Mouse (Mus musculus) liver, adult 2 months (tissue): Measurements from ENCODE around the gene Hoxc9. TPM values are rescaled to one million over a fixed set of nuclear protein-coding genes. Genes with fewer than 3 reads are reported as not detected.

ENCODE experiments used
- DNase-seq: peaks from one replicate; pipeline ENCODE4 v3.0.0-alpha.2; 2011; ENCODE audit warnings: low read depth, low spot score; ENCODE audit errors: extremely low read depth
- H3K27ac ChIP-seq: fragments of 200-500 bp; replicated peaks from 2 replicates; pipeline ENCODE4 v1.5.1; 2012; ENCODE audit warnings: low read depth, mild to moderate bottlenecking, control low read depth, inconsistent platforms, low read length; ENCODE audit not compliant: insufficient read depth
- H3K27me3 ChIP-seq: fragments of 200-500 bp; 2 replicates; pipeline ENCODE4 v1.6.1; 2012; ENCODE audit warnings: mild to moderate bottlenecking, moderate library complexity, low read length, inconsistent platforms; ENCODE audit not compliant: control insufficient read depth, insufficient read depth
- H3K36me3 ChIP-seq: fragments of 200-500 bp; 2 replicates; pipeline ENCODE4 v1.6.1; 2012; ENCODE audit warnings: low read length, inconsistent platforms; ENCODE audit not compliant: control insufficient read depth, insufficient read depth
- H3K4me1 ChIP-seq: fragments of 200-500 bp; 2 replicates; pipeline ENCODE4 v1.6.1; 2011; ENCODE audit warnings: low read length; ENCODE audit not compliant: control insufficient read depth, insufficient read depth
- H3K4me3 ChIP-seq: fragments of 200-500 bp; 2 replicates; pipeline ENCODE4 v1.5.1; 2011; ENCODE audit warnings: low read depth, mild to moderate bottlenecking, control low read depth, low read length, moderate library complexity; ENCODE audit not compliant: insufficient read depth
- H3K79me2 ChIP-seq: fragments of 200-500 bp; 2 replicates; pipeline ENCODE4 v1.6.1; 2012; ENCODE audit warnings: inconsistent platforms, mild to moderate bottlenecking, low read length, moderate library complexity; ENCODE audit not compliant: control insufficient read depth, insufficient read depth
- H3K9ac ChIP-seq: fragments of 200-500 bp; 2 replicates; pipeline ENCODE4 v1.6.1; 2012; ENCODE audit warnings: low read depth, mild to moderate bottlenecking, control low read depth, inconsistent platforms, low read length
- CTCF ChIP-seq: fragments of 200-500 bp; IDR thresholded peaks from 2 replicates; pipeline ENCODE4 v1.5.1; 2011; ENCODE audit warnings: low read depth, low read length, control low read depth
- POLR2A ChIP-seq: fragments of 200-500 bp; IDR thresholded peaks from 2 replicates; pipeline ENCODE4 v1.6.1; 2011; ENCODE audit warnings: low read length, control low read depth; ENCODE audit not compliant: insufficient read depth; ENCODE audit errors: extremely low read depth
- WGBS: fragments of 180-500 bp; shearing (Covaris S2); methylation state at CpG from one replicate; pipeline ENCODE4 v1.1.7; 2018; 5-methylcytosine and 5-hydroxymethylcytosine counted together
- polyA plus RNA-seq: library from polyadenylated mRNA; depleted of rRNA; stranded (reverse); fragments of >200 nt; gene quantifications from 2 replicates; pipeline ENCODE4 v1.2.3, GENCODE M21; 2012
- total RNA-seq: library from RNA; depleted of rRNA; stranded (reverse); fragments of >200 nt; gene quantifications from 2 replicates; pipeline ENCODE4 v1.2.3, GENCODE M21; 2014

The Hoxc9 gene
- total and polyA plus RNA-seq, 2 experiments = not detected

DNA sequence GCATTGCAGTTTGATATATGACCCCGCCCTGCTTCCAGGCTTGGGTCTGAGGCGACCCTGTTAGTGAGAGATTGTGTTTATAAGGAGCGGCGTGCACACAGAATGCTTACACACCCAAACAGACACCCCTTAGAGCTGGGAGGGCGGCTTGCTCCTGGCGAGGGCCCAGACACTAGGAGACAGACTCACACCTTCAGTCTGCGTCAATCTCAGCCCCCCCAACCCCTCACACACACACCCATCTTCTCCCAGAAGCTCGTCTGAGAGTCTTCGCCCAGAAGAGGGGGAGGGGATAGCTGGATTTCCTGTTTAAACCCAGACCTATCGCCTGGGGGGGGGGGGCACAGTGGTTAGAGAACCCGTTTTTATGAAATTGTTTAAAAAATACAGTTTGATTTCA, 23.7 kb downstream of the Hoxc9 start:
- no peak for DNase-seq
- peaks cover 26% of the 10 kb centered on the region for H3K27me3 ChIP-seq
- 17% methylated on average over 11 of the region's 11 CpGs for WGBS
- no peaks in the 10 kb centered on the region for H3K36me3 ChIP-seq
- no peaks in the 10 kb centered on the region for H3K79me2 ChIP-seq
- H3K4me1 ChIP-seq = no peaks in the 10 kb centered on the region
- H3K9ac ChIP-seq = no peak overlapping the region
- no peak overlapping the region for H3K27ac ChIP-seq
- no peak for TF ChIP-seq POLR2A
- no peak for TF ChIP-seq CTCF
- H3K4me3 ChIP-seq = no peak overlapping the region

DNA sequence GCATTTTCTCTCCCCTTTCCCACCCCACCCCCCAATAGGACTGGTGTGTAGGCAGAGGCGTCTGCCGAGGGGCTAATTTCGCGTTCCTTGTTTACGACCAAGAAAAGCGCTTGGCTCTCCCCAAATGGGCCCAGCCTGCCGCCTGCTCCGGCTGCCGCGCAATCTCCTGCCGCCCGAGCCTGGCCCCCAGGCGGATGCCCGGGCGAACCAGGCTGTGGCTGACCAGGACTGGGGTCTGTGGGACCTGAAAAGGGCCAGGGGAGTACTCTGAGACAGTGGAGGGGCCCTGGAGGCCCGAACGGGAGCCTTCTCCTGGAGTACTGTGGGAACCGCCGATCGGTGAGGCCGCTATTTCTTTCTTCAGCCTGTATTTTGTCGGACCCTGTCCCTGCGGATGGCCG, 24.3 kb downstream of the Hoxc9 start:
- Histone ChIP-seq H3K4me3 (no peak overlapping the region), H3K27ac (no peak overlapping the region), H3K27me3 (peaks cover 26% of the 10 kb centered on the region), H3K4me1 (no peaks in the 10 kb centered on the region), H3K79me2 (no peaks in the 10 kb centered on the region), H3K36me3 (no peaks in the 10 kb centered on the region), H3K9ac (no peak overlapping the region)
- TF ChIP-seq POLR2A (no peak), CTCF (no peak)
- WGBS = 9% methylated on average over 24 of the region's 24 CpGs
- no peak for DNase-seq

DNA sequence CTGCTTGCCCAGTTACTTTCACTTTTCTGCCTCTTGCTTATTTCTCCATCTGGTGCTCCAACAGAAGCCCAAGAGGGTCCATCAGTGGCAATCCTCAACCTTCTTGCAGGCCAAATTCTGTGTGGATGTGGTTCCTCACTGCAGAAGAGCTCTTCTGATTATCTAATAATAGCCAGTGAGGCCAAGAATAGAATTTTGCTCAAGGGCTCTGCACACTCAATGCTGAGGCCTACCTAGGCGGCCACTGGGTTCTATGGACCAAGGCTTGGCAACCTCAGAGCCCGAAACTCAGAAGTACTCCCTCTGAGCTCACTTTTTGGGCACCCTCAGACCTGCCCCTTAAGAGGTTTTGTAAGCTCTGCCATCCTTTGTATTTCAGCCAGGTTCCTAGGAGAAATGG, 25.1 kb downstream of the Hoxc9 start:
- no peak overlapping the region for H3K27ac ChIP-seq
- no peak for DNase-seq
- peaks cover 24% of the 10 kb centered on the region for H3K27me3 ChIP-seq
- no peaks in the 10 kb centered on the region for H3K79me2 ChIP-seq
- TF ChIP-seq POLR2A (no peak), CTCF (no peak)
- H3K9ac ChIP-seq = no peak overlapping the region
- no peaks in the 10 kb centered on the region for H3K4me1 ChIP-seq
- 81% methylated on average over 2 of the region's 2 CpGs for WGBS
- H3K4me3 ChIP-seq = no peak overlapping the region
- no peaks in the 10 kb centered on the region for H3K36me3 ChIP-seq

DNA sequence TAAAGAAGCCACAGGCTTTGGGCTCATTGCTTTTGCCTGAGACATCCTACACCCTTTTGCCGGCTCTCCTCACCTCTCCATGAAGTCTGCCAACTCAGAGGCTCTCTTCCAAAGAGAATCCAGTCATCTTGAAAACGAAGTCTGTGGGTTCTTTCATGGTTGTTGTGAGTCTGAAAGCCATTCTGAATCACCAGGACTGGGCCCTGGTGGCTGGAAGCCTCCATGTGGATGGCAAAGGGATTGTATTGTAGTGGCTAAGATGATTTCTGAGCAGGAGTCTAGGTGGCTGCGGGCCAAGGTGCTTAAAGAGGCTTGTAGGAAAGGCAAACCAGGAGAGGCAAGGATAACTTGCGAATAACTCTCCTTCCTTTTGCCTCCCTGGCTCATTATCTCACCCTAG, 25.9 kb downstream of the Hoxc9 start:
- Histone ChIP-seq H3K4me3 (no peak overlapping the region), H3K79me2 (no peaks in the 10 kb centered on the region), H3K27ac (no peak overlapping the region), H3K36me3 (no peaks in the 10 kb centered on the region), H3K27me3 (peaks cover 21% of the 10 kb centered on the region), H3K4me1 (no peaks in the 10 kb centered on the region), H3K9ac (no peak overlapping the region)
- DNase-seq = no peak
- 50% methylated on average over 4 of the region's 4 CpGs for whole genome bisulfite sequencing
- TF ChIP-seq POLR2A = no peak

DNA sequence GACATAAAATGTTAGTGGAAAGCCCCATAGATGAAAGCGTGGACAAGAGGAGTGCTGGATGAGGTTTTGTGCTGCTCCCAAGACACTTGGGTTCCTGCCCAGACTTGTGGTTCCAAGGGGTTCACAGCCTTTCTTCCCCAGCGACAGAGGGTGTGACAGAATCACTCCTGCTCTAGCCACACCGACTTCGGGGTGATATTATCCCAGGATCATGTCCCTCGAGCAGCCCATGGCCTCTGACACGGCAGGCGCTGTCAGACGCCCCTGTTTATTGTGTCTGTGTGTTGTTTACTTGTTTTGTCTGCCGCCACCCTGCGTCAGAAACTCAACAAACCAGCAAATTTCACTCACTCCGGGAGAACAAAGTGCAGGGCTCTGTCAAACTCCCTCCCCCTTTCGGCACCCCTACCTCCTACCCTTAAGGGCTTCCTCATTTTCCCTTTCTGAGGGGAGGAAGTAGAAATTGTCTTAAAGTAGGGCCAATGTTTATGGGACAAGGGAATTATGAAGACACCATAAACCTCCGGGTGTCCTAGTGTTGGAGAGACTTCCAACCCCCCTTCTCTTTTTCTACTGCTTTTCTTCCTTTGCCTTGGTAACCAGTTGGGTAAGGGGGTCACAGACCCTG, 26.7 kb downstream of the Hoxc9 start:
- no peaks in the 10 kb centered on the region for H3K79me2 ChIP-seq
- H3K4me3 ChIP-seq = no peak overlapping the region
- H3K27me3 ChIP-seq = peaks cover 15% of the 10 kb centered on the region
- H3K36me3 ChIP-seq = no peaks in the 10 kb centered on the region
- no peak overlapping the region for H3K27ac ChIP-seq
- H3K4me1 ChIP-seq = no peaks in the 10 kb centered on the region
- no peak for DNase-seq
- TF ChIP-seq CTCF (no peak), POLR2A (no peak)
- no peak overlapping the region for H3K9ac ChIP-seq
- 15% methylated on average over 13 of the region's 13 CpGs for WGBS

DNA sequence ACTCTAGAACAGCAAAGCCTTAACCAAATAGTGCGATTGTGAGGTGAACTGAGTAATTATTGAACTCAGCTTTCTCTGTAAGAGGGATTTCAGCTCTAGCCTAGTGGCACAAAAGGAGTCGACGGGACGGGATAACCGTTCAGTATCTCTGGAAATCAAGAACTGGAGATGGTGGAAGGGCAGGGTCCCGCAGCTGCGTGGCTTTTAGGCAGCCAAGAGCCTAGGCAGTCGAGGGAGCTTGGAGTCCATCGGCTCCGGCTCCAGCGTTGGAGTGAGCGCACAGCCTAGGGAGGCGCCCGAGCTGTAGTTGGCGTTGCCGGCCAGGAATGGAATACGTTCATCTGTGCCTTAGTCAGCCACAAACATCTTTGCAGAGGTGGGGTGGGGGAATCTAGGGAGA, 29.1 kb downstream of the Hoxc9 start:
- Histone ChIP-seq H3K4me1 (no peaks in the 10 kb centered on the region), H3K9ac (no peak overlapping the region), H3K27me3 (peaks cover 11% of the 10 kb centered on the region), H3K27ac (no peak overlapping the region), H3K79me2 (no peaks in the 10 kb centered on the region), H3K4me3 (no peak overlapping the region), H3K36me3 (no peaks in the 10 kb centered on the region)
- no peak for TF ChIP-seq CTCF
- TF ChIP-seq POLR2A = no peak
- no peak for DNase-seq
- WGBS = 3% methylated on average over 17 of the region's 17 CpGs
